Mouse (Mus musculus) heart, embryonic 16.5 days (tissue): Measurements from ENCODE around the gene Magel2. TPM values are rescaled to one million over a fixed set of nuclear protein-coding genes. Genes with fewer than 3 reads are reported as not detected.

Experiments
- ATAC-seq: fragments of 200-750 bp; cut with Nextera tagmentation; replicated peaks from 2 replicates; pipeline ENCODE4 v1.8.0; 2017; ENCODE audit warnings: moderate number of reproducible peaks; ENCODE audit not compliant: insufficient read depth, low FRiP score; ENCODE audit errors: extremely low read depth
- H3K27ac ChIP-seq: fragments of 300-500 bp; sonication (generic); 2 replicates; pipeline ENCODE4 v1.5.1; 2014; ENCODE audit warnings: mild to moderate bottlenecking, low read length, control low read depth, moderate library complexity
- H3K27me3 ChIP-seq: fragments of 300-500 bp; sonication (generic); 2 replicates; pipeline ENCODE4 v1.6.1; 2014; ENCODE audit warnings: low read length, mixed read lengths; ENCODE audit not compliant: control insufficient read depth, insufficient read depth
- H3K36me3 ChIP-seq: fragments of 300-500 bp; sonication (generic); 2 replicates; pipeline ENCODE4 v1.6.1; 2014; ENCODE audit not compliant: control insufficient read depth, insufficient read depth
- H3K4me1 ChIP-seq: fragments of 300-500 bp; sonication (generic); 2 replicates; pipeline ENCODE4 v1.6.1; 2014; ENCODE audit warnings: low read length, mixed read lengths; ENCODE audit not compliant: control insufficient read depth, insufficient read depth
- H3K4me2 ChIP-seq: fragments of 300-500 bp; sonication (generic); 2 replicates; pipeline ENCODE4 v1.6.1; 2014; ENCODE audit warnings: low read depth, mild to moderate bottlenecking, control low read depth, low read length
- H3K4me3 ChIP-seq: fragments of 300-500 bp; sonication (generic); 2 replicates; pipeline ENCODE4 v1.5.1; 2014; ENCODE audit warnings: mild to moderate bottlenecking, control low read depth, low read length
- H3K9ac ChIP-seq: fragments of 300-500 bp; sonication (generic); 2 replicates; pipeline ENCODE4 v1.6.1; 2014; ENCODE audit warnings: low read length, control low read depth
- H3K9me3 ChIP-seq: fragments of 300-500 bp; sonication (generic); replicated peaks from 2 replicates; pipeline ENCODE4 v1.6.1; 2016; ENCODE audit warnings: low read length; ENCODE audit not compliant: control insufficient read depth
- WGBS: fragments of 180-500 bp; shearing (Covaris S2); extraction: QIAGEN DNeasy Blood & Tissue Kit; methylation state at CpG from one replicate; pipeline ENCODE4 v1.1.7; 2014; 5-methylcytosine and 5-hydroxymethylcytosine counted together
- polyA plus RNA-seq: library from polyadenylated mRNA; unstranded; fragments of >200 nt; fragmentation: Nextera tagmentation; extraction: Ambion mirVana; gene quantifications from 2 replicates; pipeline ENCODE4 v1.2.1, GENCODE M21; 2015

Gene Magel2
- polyA plus RNA-seq, 1 experiment from 2014 or later, result 0.87 TPM

- no peak for ATAC-seq
- Histone ChIP-seq H3K4me1 (no peaks in the 10 kb centered on the region), H3K9ac (no peak overlapping the region), H3K36me3 (no peaks in the 10 kb centered on the region), H3K27me3 (no peaks in the 10 kb centered on the region), H3K27ac (no peak overlapping the region), H3K9me3 (peaks cover 4% of the 10 kb centered on the region), H3K4me3 (no peak overlapping the region), H3K4me2 (no peak overlapping the region)
- 83% methylated on average over 9 of the region's 9 CpGs for WGBS
These were observed 41.5 kb downstream of the Magel2 start for GRCm38 (mm10) chr7:62418346-62418745.

- peak overlapping the region; percentile 77 for H3K9ac ChIP-seq
- no peak for ATAC-seq
- H3K36me3 ChIP-seq, result no peaks in the 10 kb centered on the region
- H3K4me3 ChIP-seq, result peak overlapping the region; percentile 78
- peak overlapping the region; percentile 75 for H3K4me2 ChIP-seq
- WGBS, result 64% methylated on average over 17 of the region's 17 CpGs
- H3K4me1 ChIP-seq, result no peaks in the 10 kb centered on the region
- H3K27me3 ChIP-seq, result no peaks in the 10 kb centered on the region
- H3K9me3 ChIP-seq, result peaks cover 4% of the 10 kb centered on the region
- no peak overlapping the region for H3K27ac ChIP-seq
These were observed 42.3 kb downstream of the Magel2 start for GRCm38 (mm10) chr7:62419105-62419492.

- ATAC-seq, result peak; percentile 45; the same call in 1 of the 2 replicates
- Histone ChIP-seq H3K4me1 (no peaks in the 10 kb centered on the region), H3K36me3 (no peaks in the 10 kb centered on the region), H3K9me3 (peaks cover 4% of the 10 kb centered on the region), H3K4me2 (peak within 1 kb of the TSS; percentile 75), H3K9ac (peak within 1 kb of the TSS; percentile 77), H3K4me3 (peak within 1 kb of the TSS; percentile 78), H3K27me3 (no peaks in the 10 kb centered on the region), H3K27ac (no peak within 1 kb of the TSS)
- 18% methylated on average over 49 of the region's 49 CpGs for WGBS
These were observed 42.9 kb downstream of the Magel2 start, which contains the start of gene Mkrn3 for GRCm38 (mm10) chr7:62419493-62420360. Gene Mkrn3, minus strand, starts transcription at chr7:62420139.

- H3K4me3 ChIP-seq, result no peak overlapping the region
- no peaks in the 10 kb centered on the region for H3K4me1 ChIP-seq
- 65% methylated on average over 6 of the region's 6 CpGs for WGBS
These were observed 43.8 kb downstream of the Magel2 start for GRCm38 (mm10) chr7:62420566-62420965.

GRCm38 (mm10) chr7:62423210-62423609 is 46.4 kb downstream of the Magel2 start:
- no peak overlapping the region for H3K9ac ChIP-seq
- 42% methylated on average over 4 of the region's 4 CpGs for WGBS
- H3K4me1 ChIP-seq, result no peaks in the 10 kb centered on the region
- H3K27ac ChIP-seq, result no peak overlapping the region
- no peak overlapping the region for H3K4me2 ChIP-seq
- no peaks in the 10 kb centered on the region for H3K36me3 ChIP-seq
- ATAC-seq, result no peak
- H3K4me3 ChIP-seq, result no peak overlapping the region
- peaks cover 4% of the 10 kb centered on the region for H3K9me3 ChIP-seq
- no peaks in the 10 kb centered on the region for H3K27me3 ChIP-seq

More at GRCm38 (mm10) chr7:62420566-62420965, 43.8 kb downstream of the Magel2 start:
- peaks cover 4% of the 10 kb centered on the region for H3K9me3 ChIP-seq
- no peak for ATAC-seq
- H3K4me2 ChIP-seq, result no peak overlapping the region
- H3K27me3 ChIP-seq, result no peaks in the 10 kb centered on the region
- H3K27ac ChIP-seq, result no peak overlapping the region
- H3K36me3 ChIP-seq, result no peaks in the 10 kb centered on the region
- H3K9ac ChIP-seq, result no peak overlapping the region

- no peaks in the 10 kb centered on the region for H3K27me3 ChIP-seq
- no peak for ATAC-seq
- no peak overlapping the region for H3K27ac ChIP-seq
- no peak overlapping the region for H3K9ac ChIP-seq
- WGBS, result 18% methylated on average over 8 of the region's 8 CpGs
- no peaks in the 10 kb centered on the region for H3K9me3 ChIP-seq
- no peaks in the 10 kb centered on the region for H3K36me3 ChIP-seq
- no peak overlapping the region for H3K4me3 ChIP-seq
- no peaks in the 10 kb centered on the region for H3K4me1 ChIP-seq
- H3K4me2 ChIP-seq, result no peak overlapping the region
These were observed 51.5 kb downstream of the Magel2 start for GRCm38 (mm10) chr7:62428337-62428736.

Other genes starting within 250 kb of the Magel2 start
- 49.6 and 49.7 TPM in 2 replicates for gene Ndn, start 30.4 kb upstream of the Magel2 start, polyA plus RNA-seq
- gene Mkrn3, start 43.1 kb downstream of the Magel2 start, polyA plus RNA-seq, result 2.0 and 2.7 TPM in 2 replicates
- gene Peg12, start 87.5 kb downstream of the Magel2 start, polyA plus RNA-seq, result 6.3 and 7.4 TPM in 2 replicates